Mouse (Mus musculus): ENCODE results near the gene Tent4a. TPM values are rescaled to one million over a fixed set of nuclear protein-coding genes. Genes with fewer than 3 reads are reported as not detected.

Gene Tent4a
- polyA plus RNA-seq, 1 experiment from 2014 or later: 7.8 TPM

DNA sequence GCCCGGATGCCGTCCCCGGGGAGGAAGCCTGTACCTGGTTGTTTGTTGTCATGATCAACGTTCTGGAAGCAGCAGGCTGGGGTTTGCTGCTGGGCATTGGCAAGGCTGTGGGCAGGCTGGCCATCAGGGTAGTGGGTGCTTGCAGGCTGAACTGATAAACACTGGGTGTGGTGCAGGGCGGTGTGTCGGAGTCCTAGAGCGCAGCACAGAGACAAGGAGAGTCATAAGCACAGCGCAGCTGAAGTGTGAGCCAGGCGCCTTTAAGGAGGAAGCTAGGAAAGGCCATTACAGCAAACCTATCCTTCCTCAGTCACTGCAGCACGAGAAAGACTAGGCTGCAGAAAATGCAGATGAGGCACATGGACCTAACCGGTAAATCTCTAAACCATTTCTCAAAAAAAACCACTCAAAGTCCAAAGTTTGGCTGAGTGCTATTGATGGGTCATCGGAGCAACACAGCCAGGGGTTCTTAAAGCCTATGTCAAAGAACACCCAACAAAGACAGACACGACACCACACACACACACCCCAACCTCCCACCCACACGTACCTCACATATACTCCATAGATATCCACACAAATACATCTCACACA is 32.2 kb downstream of the Tent4a start:
- Histone ChIP-seq H3K27me3 (replicated peaks; ENCODE audit: control insufficient read depth, insufficient read depth, low read length) (no peaks in the 10 kb centered on the region), H3K36me3 (ENCODE audit: control insufficient read depth, insufficient read depth, low read length) (peaks cover 97% of the 10 kb centered on the region), H3K9ac (ENCODE audit: low read depth, low read length) (no peak overlapping the region), H3K27ac (replicated peaks; ENCODE audit: low read depth, low read length) (no peak overlapping the region), H3K9me3 (ENCODE audit: control insufficient read depth, low read length) (no peaks in the 10 kb centered on the region), H3K4me2 (ENCODE audit: low read depth, low read length) (no peak overlapping the region), H3K4me3 (ENCODE audit: low read depth, low read length) (no peak overlapping the region), H3K4me1 (ENCODE audit: control insufficient read depth, insufficient read depth, low read length) (no peaks in the 10 kb centered on the region)
- no peak for ATAC-seq (ENCODE audit: low read depth)
- no peak for DNase-seq (ENCODE audit: low spot score)
- 94% methylated on average over 14 of the region's 14 CpGs for WGBS

DNA sequence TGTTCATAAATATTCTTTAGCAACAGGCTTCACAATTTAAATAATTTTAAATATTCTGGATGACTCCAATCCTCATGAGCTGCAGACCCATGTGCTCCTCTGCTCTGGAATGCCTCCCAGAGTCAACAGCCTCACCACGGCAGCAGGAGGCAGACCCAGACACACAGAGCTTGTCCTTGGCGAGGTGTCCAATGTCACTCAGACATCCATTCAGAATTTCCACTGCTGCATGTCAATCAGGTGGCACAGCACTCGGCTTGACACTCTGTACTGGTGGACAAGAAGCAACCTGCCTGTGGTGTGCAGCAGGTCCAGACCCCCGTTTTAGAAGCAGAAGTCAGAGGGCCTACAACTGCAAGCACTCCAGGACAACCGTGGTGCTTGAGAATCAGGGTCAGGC is 36.1 kb downstream of the Tent4a start:
- Histone ChIP-seq H3K36me3 (ENCODE audit: control insufficient read depth, insufficient read depth, low read length) (peaks cover 71% of the 10 kb centered on the region), H3K4me3 (ENCODE audit: low read depth, low read length) (no peak overlapping the region), H3K27ac (replicated peaks; ENCODE audit: low read depth, low read length) (no peak overlapping the region), H3K4me1 (ENCODE audit: control insufficient read depth, insufficient read depth, low read length) (no peaks in the 10 kb centered on the region), H3K4me2 (ENCODE audit: low read depth, low read length) (no peak overlapping the region), H3K27me3 (replicated peaks; ENCODE audit: control insufficient read depth, insufficient read depth, low read length) (no peaks in the 10 kb centered on the region), H3K9ac (ENCODE audit: low read depth, low read length) (no peak overlapping the region), H3K9me3 (ENCODE audit: control insufficient read depth, low read length) (no peaks in the 10 kb centered on the region)
- 84% methylated on average over 5 of the region's 5 CpGs for WGBS
- DNase-seq (ENCODE audit: low spot score): no peak
- no peak for ATAC-seq (ENCODE audit: low read depth)

GRCm38 (mm10) chr13:69492876-69493463 is 41.4 kb downstream of the Tent4a start:
- Histone ChIP-seq H3K27ac (replicated peaks; ENCODE audit: low read depth, low read length) (no peak overlapping the region), H3K9me3 (ENCODE audit: control insufficient read depth, low read length) (no peaks in the 10 kb centered on the region), H3K4me2 (ENCODE audit: low read depth, low read length) (no peak overlapping the region), H3K36me3 (ENCODE audit: control insufficient read depth, insufficient read depth, low read length) (peaks cover 19% of the 10 kb centered on the region), H3K4me1 (ENCODE audit: control insufficient read depth, insufficient read depth, low read length) (no peaks in the 10 kb centered on the region), H3K27me3 (replicated peaks; ENCODE audit: control insufficient read depth, insufficient read depth, low read length) (peaks cover 14% of the 10 kb centered on the region), H3K4me3 (ENCODE audit: low read depth, low read length) (no peak overlapping the region), H3K9ac (ENCODE audit: low read depth, low read length) (no peak overlapping the region)
- WGBS: 25% methylated on average over 7 of the region's 7 CpGs
- peak; percentile 20; the same call in 1 of the 2 replicates for ATAC-seq (ENCODE audit: low read depth)
- peak; percentile 42 for DNase-seq (ENCODE audit: low spot score)

DNA sequence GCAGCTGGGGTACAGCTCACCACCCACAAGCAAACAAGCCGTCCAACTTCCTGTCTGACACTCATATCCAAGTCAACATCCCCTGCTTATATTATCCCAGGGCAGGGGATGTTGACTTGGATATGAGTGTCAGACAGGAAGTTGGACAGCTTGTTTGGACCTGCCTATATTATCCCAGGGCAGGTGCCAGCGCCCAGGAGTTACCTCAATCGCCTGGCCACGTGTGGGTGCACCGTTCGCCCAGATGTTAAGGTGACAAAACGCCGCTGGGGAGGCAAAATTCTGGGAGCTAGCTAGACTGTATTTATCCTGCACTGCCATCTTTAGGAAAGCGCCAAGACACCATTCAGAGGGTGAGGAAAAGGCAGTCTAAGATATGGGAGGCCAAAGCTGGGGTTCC is 44.6 kb downstream of the Tent4a start:
- DNase-seq (ENCODE audit: low spot score) (no peak), ATAC-seq (ENCODE audit: low read depth) (no peak)

DNA sequence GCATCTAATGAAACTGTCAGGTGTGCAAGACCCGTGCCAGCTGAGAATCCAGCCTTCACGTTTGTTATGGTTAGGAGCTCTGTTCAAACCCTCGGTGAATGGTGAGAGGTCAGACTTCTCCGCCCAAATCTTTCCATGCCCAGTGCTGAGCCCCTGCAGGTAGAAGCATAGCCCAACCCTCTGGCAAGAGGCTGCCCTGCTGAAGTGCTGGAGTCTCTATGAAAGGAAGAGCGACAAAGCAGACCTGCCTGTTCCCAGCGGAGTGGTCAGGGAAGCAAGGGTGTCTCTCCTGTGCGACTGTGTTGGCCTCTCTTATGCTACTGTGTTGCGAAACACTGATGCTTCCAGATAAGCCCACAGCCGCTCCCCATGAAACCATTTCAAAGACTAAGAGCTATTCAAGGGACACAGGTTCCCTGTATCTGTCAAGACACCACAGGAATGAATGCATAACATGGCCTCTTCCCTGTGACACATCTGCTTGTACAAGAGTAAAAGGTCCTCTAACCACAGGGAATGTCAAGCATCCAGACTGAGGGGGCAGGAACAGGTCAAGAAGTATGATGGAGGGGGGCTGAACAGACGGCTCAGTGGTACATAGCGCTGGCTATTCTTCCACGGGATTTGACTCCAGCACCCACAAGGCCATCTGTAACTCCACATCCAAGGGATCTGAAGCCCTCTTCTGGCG is 45.7 kb downstream of the Tent4a start:
- Histone ChIP-seq H3K4me2 (ENCODE audit: low read depth, low read length) (no peak overlapping the region), H3K27me3 (replicated peaks; ENCODE audit: control insufficient read depth, insufficient read depth, low read length) (peaks cover 48% of the 10 kb centered on the region), H3K4me3 (ENCODE audit: low read depth, low read length) (no peak overlapping the region), H3K36me3 (ENCODE audit: control insufficient read depth, insufficient read depth, low read length) (no peaks in the 10 kb centered on the region), H3K9me3 (ENCODE audit: control insufficient read depth, low read length) (no peaks in the 10 kb centered on the region), H3K27ac (replicated peaks; ENCODE audit: low read depth, low read length) (no peak overlapping the region), H3K4me1 (ENCODE audit: control insufficient read depth, insufficient read depth, low read length) (no peaks in the 10 kb centered on the region), H3K9ac (ENCODE audit: low read depth, low read length) (no peak overlapping the region)
- WGBS: 29% methylated on average over 13 of the region's 13 CpGs
- DNase-seq (ENCODE audit: low spot score): no peak
- no peak for ATAC-seq (ENCODE audit: low read depth)

More for the DNA sequence above, 44.6 kb downstream of the Tent4a start:
- no peak overlapping the region for H3K4me2 ChIP-seq (ENCODE audit: low read depth, low read length)
- H3K36me3 ChIP-seq (ENCODE audit: control insufficient read depth, insufficient read depth, low read length): no peaks in the 10 kb centered on the region
- no peak overlapping the region for H3K27ac ChIP-seq (replicated peaks; ENCODE audit: low read depth, low read length)
- peaks cover 39% of the 10 kb centered on the region for H3K27me3 ChIP-seq (replicated peaks; ENCODE audit: control insufficient read depth, insufficient read depth, low read length)
- 72% methylated on average over 9 of the region's 9 CpGs for WGBS
- no peaks in the 10 kb centered on the region for H3K9me3 ChIP-seq (ENCODE audit: control insufficient read depth, low read length)
- H3K4me3 ChIP-seq (ENCODE audit: low read depth, low read length): no peak overlapping the region
- no peak overlapping the region for H3K9ac ChIP-seq (ENCODE audit: low read depth, low read length)
- no peaks in the 10 kb centered on the region for H3K4me1 ChIP-seq (ENCODE audit: control insufficient read depth, insufficient read depth, low read length)

DNA sequence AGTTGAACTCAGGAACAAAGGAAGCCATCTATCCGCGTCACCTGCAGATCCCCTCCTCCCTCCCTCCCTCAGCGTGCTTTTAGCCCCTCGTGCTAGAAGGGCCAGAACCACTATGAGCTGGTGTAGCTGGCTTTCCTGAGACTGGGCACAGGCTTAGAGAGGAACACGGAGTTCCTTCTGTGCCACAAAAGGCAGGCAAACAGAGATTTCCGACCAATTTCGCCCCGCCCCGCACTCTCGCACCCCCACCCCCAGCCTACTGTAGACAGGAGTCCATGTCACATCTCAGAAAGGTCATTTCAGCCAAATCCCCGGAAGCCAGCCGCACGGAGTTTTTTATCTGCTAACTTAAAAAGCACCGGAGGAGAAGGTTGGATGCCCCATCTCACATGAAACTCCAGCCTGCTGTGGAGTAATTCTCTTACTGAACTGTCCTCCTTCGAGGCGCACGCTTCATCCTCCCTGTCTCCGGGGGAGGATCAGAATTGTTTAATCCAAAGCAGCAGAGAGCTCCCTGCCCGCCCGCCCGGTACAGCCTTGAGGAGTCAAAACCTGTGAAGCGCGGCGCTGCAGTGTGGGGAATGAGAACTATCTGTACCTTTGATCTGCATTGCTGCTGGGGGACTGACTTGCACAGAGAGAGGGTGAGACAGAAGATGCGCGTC is 46.7 kb downstream of the Tent4a start:
- WGBS: under 1% methylated on average over 26 of the region's 26 CpGs

DNA sequence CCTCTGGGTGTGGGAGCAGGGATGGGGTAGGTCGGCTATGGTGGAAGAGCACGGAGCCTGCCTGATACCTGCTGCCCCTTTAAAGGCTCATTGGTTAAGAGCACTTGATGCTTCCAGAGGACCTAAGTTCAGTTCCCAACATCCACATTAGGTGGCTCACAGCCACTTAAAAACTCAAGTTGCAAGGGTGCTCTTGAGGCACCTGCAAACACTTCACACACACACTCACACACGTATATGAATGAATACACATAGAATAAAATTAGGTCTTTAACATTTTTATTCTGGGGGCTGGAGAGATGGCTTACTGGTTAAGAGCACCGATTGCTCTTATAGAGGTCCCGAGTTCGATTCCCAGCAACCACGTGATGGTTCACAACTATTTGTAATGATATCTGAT is 47.3 kb downstream of the Tent4a start:
- H3K36me3 ChIP-seq (ENCODE audit: control insufficient read depth, insufficient read depth, low read length): no peaks in the 10 kb centered on the region
- H3K9me3 ChIP-seq (ENCODE audit: control insufficient read depth, low read length): no peaks in the 10 kb centered on the region
- H3K4me2 ChIP-seq (ENCODE audit: low read depth, low read length): no peak overlapping the region
- H3K4me3 ChIP-seq (ENCODE audit: low read depth, low read length): no peak overlapping the region
- H3K27ac ChIP-seq (replicated peaks; ENCODE audit: low read depth, low read length): no peak overlapping the region
- ATAC-seq (ENCODE audit: low read depth) (no peak), DNase-seq (ENCODE audit: low spot score) (no peak)
- WGBS: 86% methylated on average over 7 of the region's 7 CpGs
- H3K4me1 ChIP-seq (ENCODE audit: control insufficient read depth, insufficient read depth, low read length): peaks cover 4% of the 10 kb centered on the region; the same call in 1 of the 2 replicates
- peaks cover 60% of the 10 kb centered on the region for H3K27me3 ChIP-seq (replicated peaks; ENCODE audit: control insufficient read depth, insufficient read depth, low read length)
- H3K9ac ChIP-seq (ENCODE audit: low read depth, low read length): no peak overlapping the region

More for the DNA sequence above, 46.7 kb downstream of the Tent4a start:
- 0 out of 2 replicates have a peak, but pooled peaks have one; percentile 14 for ATAC-seq (ENCODE audit: low read depth)
- H3K4me1 ChIP-seq (ENCODE audit: control insufficient read depth, insufficient read depth, low read length): peaks cover under 1% of the 10 kb centered on the region; the same call in 1 of the 2 replicates
- no peak overlapping the region for H3K27ac ChIP-seq (replicated peaks; ENCODE audit: low read depth, low read length)
- H3K9ac ChIP-seq (ENCODE audit: low read depth, low read length): peak overlapping the region; percentile 34; the same call in 1 of the 2 replicates
- H3K9me3 ChIP-seq (ENCODE audit: control insufficient read depth, low read length): no peaks in the 10 kb centered on the region
- H3K36me3 ChIP-seq (ENCODE audit: control insufficient read depth, insufficient read depth, low read length): no peaks in the 10 kb centered on the region
- DNase-seq (ENCODE audit: low spot score): peak; percentile 26
- H3K27me3 ChIP-seq (replicated peaks; ENCODE audit: control insufficient read depth, insufficient read depth, low read length): peaks cover 57% of the 10 kb centered on the region
- peak overlapping the region; percentile 25 for H3K4me3 ChIP-seq (ENCODE audit: low read depth, low read length)
- peak overlapping the region; percentile 49 for H3K4me2 ChIP-seq (ENCODE audit: low read depth, low read length)

DNA sequence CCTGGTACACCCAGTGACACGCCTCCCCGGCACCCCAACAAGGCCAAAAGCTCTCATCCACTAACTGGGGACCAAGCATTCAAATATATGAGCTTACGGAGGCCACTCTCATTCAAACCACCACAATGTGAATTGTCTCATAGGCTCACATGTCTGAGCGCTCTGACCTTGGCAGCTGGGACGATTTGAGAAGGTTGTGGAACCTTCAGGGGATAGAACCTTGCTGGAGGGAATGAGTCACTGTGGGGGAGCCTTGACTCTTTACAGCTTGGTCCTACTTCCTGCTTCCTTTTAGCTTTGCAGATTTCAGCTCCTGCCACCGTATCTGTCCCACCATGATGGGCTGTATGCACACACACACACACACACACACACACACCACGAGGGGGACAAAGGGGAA is 48.6 kb downstream of the Tent4a start:
- no peak overlapping the region for H3K9ac ChIP-seq (ENCODE audit: low read depth, low read length)
- H3K9me3 ChIP-seq (ENCODE audit: control insufficient read depth, low read length): no peaks in the 10 kb centered on the region
- no peak overlapping the region for H3K4me3 ChIP-seq (ENCODE audit: low read depth, low read length)
- no peaks in the 10 kb centered on the region for H3K36me3 ChIP-seq (ENCODE audit: control insufficient read depth, insufficient read depth, low read length)
- WGBS: 55% methylated on average over 7 of the region's 7 CpGs
- no peak for DNase-seq (ENCODE audit: low spot score)
- ATAC-seq (ENCODE audit: low read depth): no peak
- H3K27ac ChIP-seq (replicated peaks; ENCODE audit: low read depth, low read length): no peak overlapping the region
- H3K4me2 ChIP-seq (ENCODE audit: low read depth, low read length): no peak overlapping the region
- peaks cover 72% of the 10 kb centered on the region for H3K27me3 ChIP-seq (replicated peaks; ENCODE audit: control insufficient read depth, insufficient read depth, low read length)
- peaks cover 9% of the 10 kb centered on the region; the same call in 1 of the 2 replicates for H3K4me1 ChIP-seq (ENCODE audit: control insufficient read depth, insufficient read depth, low read length)
